Mouse (Mus musculus): Measurements from ENCODE around the gene Ccdc97. TPM values are rescaled to one million over a fixed set of nuclear protein-coding genes. Genes with fewer than 3 reads are reported as not detected.

The Ccdc97 gene
- total RNA-seq, 2 experiments from 2014 or later = 62.9 to 67.4 TPM

GRCm38 (mm10) chr7:25714581-25714980, 4.3 kb downstream of the Ccdc97 start:
- Histone ChIP-seq H3K4me3 (no peak overlapping the region), H3K27ac (no peak overlapping the region)
- no peak for TF ChIP-seq CTCF (conservative IDR thresholded peaks at IDR 0.05)
- no peak for DNase-seq (ENCODE audit: low spot score in 2 of 2)

GRCm38 (mm10) chr7:25712801-25713200, 6.1 kb downstream of the Ccdc97 start:
- no peak for TF ChIP-seq CTCF (conservative IDR thresholded peaks at IDR 0.05)
- DNase-seq (ENCODE audit: low spot score in 2 of 2) = no peak
- Histone ChIP-seq H3K27ac (no peak overlapping the region), H3K4me3 (no peak overlapping the region)

- peak overlapping the region; percentile 67 for H3K27ac ChIP-seq
- H3K4me3 ChIP-seq = no peak overlapping the region
- no peak for DNase-seq (ENCODE audit: low spot score in 2 of 2)
- TF ChIP-seq CTCF (conservative IDR thresholded peaks at IDR 0.05) = no peak
Observed at GRCm38 (mm10) chr7:25711731-25712197, 7.1 kb downstream of the Ccdc97 start.

DNA sequence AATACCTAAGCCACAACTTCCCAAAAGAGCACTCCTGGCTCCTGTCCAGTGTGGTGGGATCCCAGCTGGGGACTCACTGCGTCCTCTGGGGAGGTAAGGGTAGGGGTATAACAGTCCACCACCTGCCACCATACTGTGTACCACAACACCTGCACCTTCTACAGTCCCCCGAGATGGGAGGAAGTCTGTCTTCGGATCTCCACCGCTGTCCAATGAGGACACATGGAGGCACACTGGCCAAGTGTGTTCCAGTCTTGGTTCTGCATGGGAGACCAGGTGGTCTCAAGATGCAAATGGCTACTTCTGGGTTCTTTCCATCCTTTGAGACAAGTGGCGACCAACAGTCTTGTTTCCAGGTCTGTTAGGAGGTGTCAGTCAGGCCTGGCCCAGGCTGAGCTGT, 7.7 kb downstream of the Ccdc97 start:
- no peak for TF ChIP-seq CTCF (conservative IDR thresholded peaks at IDR 0.05)
- peak overlapping the region; percentile 59; the same call in 1 of the 2 replicates for H3K27ac ChIP-seq
- no peak overlapping the region; the same call in 1 of the 2 replicates for H3K4me3 ChIP-seq
- no peak for DNase-seq (ENCODE audit: low spot score in 2 of 2)

DNA sequence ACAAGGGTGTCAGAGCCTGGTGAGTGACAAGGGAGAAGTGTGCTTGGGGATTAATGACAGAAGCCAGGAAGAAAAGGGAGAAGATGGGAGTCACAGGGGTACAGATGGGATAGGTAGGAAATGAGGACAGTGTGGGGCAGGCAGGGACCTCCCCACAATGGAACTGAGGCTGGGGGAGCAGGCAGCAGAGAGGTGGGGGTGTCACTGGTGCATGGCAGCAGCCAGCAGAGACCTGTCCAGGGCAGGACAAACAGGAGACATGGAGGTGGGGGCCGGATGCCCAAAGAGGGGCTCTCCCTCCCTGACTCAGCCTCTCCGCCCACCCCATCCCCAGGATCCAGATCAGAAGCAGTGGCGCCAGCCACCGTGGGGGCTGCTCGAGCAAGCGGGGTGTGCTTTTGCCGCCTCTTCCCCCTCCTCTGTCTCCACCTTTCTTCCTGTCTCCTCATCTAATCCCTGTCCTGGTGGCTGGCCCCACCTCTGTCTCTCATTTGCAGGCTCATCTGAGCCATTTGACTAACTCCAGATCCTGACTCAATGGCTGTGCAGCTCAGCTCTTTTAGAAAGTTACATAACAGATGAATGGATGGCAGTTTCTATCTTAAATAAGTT, 8.3 kb downstream of the Ccdc97 start:
- no peak for TF ChIP-seq CTCF (conservative IDR thresholded peaks at IDR 0.05)
- DNase-seq (ENCODE audit: low spot score in 2 of 2) = no peak
- peak overlapping the region; percentile 59 for H3K27ac ChIP-seq
- H3K4me3 ChIP-seq = peak overlapping the region; percentile 18; the same call in 1 of the 2 replicates

DNA sequence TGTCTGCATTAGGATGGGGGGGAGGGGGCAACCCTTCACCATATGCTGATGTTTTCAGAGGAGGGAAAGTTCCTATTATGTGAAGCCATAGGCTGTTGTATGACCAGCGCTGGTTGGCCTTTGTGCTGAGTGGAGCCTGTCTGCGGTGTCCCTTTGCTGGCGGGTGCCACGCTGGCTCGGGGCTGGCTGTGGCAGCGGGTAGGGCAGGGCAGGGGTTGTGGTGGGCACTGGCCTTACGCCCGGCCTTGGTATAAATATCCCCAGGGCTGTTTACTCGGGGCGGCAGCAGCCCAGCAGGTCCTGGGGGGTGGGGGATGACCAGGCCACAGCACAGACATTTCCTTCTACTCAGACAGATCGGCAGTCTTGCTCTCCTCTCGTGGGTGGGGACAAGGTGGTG, 8.9 kb downstream of the Ccdc97 start:
- no peak overlapping the region for H3K4me3 ChIP-seq
- no peak for DNase-seq (ENCODE audit: low spot score in 2 of 2)
- peak overlapping the region; percentile 18; the same call in 1 of the 2 replicates for H3K27ac ChIP-seq
- no peak for TF ChIP-seq CTCF (conservative IDR thresholded peaks at IDR 0.05)

- no peak for DNase-seq (ENCODE audit: low spot score in 2 of 2)
- peak overlapping the region; percentile 69 for H3K27ac ChIP-seq
Observed at GRCm38 (mm10) chr7:25707581-25708292, 11.2 kb downstream of the Ccdc97 start.

DNA sequence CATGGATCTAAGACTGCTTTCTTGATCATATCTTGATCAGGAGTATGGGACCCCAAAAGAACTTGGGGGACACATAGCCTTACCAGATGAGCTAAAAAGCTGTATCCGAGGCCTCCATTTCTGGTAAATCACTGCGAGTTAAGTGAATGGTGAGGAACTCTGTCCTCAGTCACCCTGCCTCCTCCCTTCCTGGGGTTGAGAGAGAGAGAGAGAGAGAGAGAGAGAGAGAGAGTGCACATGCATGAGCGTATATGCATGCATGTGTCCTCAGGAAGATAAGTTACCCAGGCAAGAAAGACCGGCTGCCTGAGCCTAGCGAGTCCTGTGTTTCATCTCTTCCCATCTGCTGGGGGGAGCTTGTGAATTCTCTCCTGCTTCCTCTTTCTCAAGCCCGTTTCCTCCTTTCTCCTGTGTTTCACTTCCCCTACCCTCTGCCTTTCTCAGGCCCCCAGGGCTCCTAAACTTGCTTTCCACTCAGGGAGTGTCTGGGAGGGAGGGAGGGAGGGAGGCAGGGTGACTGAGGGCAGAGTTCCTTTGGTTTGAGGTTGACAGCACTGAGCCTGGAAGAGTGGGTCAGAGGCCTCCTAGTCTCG, 12.2 kb downstream of the Ccdc97 start:
- DNase-seq (ENCODE audit: low spot score in 2 of 2) = no peak
- 0 out of 2 replicates have a peak overlapping the region, but pooled peaks have one; percentile 14 for H3K27ac ChIP-seq
- H3K4me3 ChIP-seq = no peak overlapping the region
- no peak for TF ChIP-seq CTCF (conservative IDR thresholded peaks at IDR 0.05)

More at GRCm38 (mm10) chr7:25707581-25708292, 11.2 kb downstream of the Ccdc97 start:
- no peak overlapping the region for H3K4me3 ChIP-seq
- TF ChIP-seq CTCF (conservative IDR thresholded peaks at IDR 0.05) = no peak

DNA sequence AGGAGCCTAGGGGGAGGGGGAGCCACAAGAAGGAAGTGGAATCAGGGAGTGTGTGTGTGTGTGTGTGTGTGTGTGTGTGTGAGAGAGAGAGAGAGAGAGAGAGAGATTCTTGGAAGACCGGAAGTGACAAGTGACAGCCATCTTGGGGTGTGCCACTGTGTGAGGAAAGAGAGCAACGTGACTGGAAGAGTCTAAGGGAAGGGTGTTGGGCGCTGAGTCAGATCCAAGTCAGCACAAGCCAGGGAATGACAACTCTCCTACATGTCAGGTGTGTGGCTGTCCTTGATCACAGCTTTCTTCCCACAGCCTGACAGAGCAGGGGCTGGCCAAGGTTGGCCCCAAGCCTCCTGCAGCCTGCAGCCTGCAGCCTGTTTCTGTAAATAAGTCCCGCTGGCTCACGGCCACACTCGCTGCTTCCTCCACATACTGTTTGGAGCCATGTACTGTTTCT, 13.1 kb downstream of the Ccdc97 start:
- no peak overlapping the region for H3K4me3 ChIP-seq
- TF ChIP-seq CTCF (conservative IDR thresholded peaks at IDR 0.05) = no peak
- DNase-seq (ENCODE audit: low spot score in 2 of 2) = no peak
- H3K27ac ChIP-seq = peak overlapping the region; percentile 14; the same call in 1 of the 2 replicates

- TF ChIP-seq CTCF (conservative IDR thresholded peaks at IDR 0.05) = no peak
- Histone ChIP-seq H3K4me3 (peak overlapping the region; percentile 32; the same call in 1 of the 2 replicates), H3K27ac (no peak overlapping the region)
- no peak for DNase-seq (ENCODE audit: low spot score in 2 of 2)
Observed at GRCm38 (mm10) chr7:25704716-25705364, 14.0 kb downstream of the Ccdc97 start.

GRCm38 (mm10) chr7:25703793-25704494, 14.9 kb downstream of the Ccdc97 start:
- no peak for DNase-seq (ENCODE audit: low spot score in 2 of 2)
- peak overlapping the region; percentile 20; the same call in 1 of the 2 replicates for H3K4me3 ChIP-seq
- TF ChIP-seq CTCF (conservative IDR thresholded peaks at IDR 0.05) = no peak

DNA sequence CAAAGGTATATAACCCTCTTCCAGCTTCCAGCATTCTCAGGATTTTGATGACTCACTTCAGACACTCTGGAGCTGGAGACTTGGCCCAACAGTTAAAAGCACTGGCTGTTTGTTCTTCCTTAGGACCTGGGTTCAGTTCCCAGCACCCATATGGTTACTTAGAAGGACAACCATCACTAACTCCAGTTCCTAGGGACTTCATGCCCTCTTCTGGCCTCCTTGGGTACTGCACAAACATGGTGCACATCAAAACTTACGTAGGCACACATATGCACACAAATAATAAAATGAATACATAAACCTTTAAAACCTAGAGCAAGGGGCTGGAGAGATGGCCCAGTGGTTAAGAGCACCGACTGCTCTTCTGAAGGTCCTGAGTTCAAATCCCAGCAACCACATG, 16.5 kb downstream of the Ccdc97 start:
- Histone ChIP-seq H3K4me3 (no peak overlapping the region), H3K27ac (no peak overlapping the region)
- peak; percentile 52 for TF ChIP-seq CTCF (conservative IDR thresholded peaks at IDR 0.05)
- DNase-seq (ENCODE audit: low spot score in 2 of 2) = no peak

More at GRCm38 (mm10) chr7:25703793-25704494, 14.9 kb downstream of the Ccdc97 start:
- no peak overlapping the region for H3K27ac ChIP-seq
